Mouse (Mus musculus) CH12.LX (cell line): ENCODE data around the gene Tshr. TPM values are rescaled to one million over a fixed set of nuclear protein-coding genes. Genes with fewer than 3 reads are reported as not detected.

ENCODE experiments used
- DNase-seq: peaks from one replicate; pipeline ENCODE4 v3.0.0-alpha.2; 2013; ENCODE audit errors: extremely low read depth
- H3K27ac ChIP-seq: 2 replicates; pipeline ENCODE4 v1.5.1; 2012; ENCODE audit warnings: low read depth, mild to moderate bottlenecking, control low read depth, moderate library complexity; ENCODE audit not compliant: insufficient read depth
- H3K27me3 ChIP-seq: replicated peaks from 2 replicates; pipeline ENCODE3; 2012; ENCODE audit warnings: inconsistent platforms
- H3K36me3 ChIP-seq, 2 experiments: replicated peaks in 1 of 2; 2 replicates each; pipeline versions ENCODE3 to v1.6.1; 2012; ENCODE audit warnings: inconsistent platforms in 1 of 2, low read length in 1 of 2, mild to moderate bottlenecking in 1 of 2, mixed read lengths in 1 of 2, moderate library complexity in 1 of 2; ENCODE audit not compliant: control insufficient read depth in 1 of 2, insufficient read depth in 1 of 2
- H3K4me1 ChIP-seq, 2 experiments: 2 replicates each; pipeline ENCODE4 v1.6.1; 2012; ENCODE audit warnings: inconsistent platforms in 1 of 2, moderate library complexity in 1 of 2; ENCODE audit not compliant: insufficient read depth in 2 of 2, control insufficient read depth in 1 of 2
- H3K4me2 ChIP-seq: 2 replicates; pipeline ENCODE4 v1.6.1; 2012; ENCODE audit warnings: low read depth, mild to moderate bottlenecking, control low read depth; ENCODE audit not compliant: poor library complexity, insufficient read depth, severe bottlenecking
- H3K4me3 ChIP-seq, 3 experiments: fragments of 150-350 bp in 1 of 3; sonication (generic) in 1 of 3; replicated peaks in 1 of 3; 2 replicates each; pipeline versions ENCODE3 to v1.5.1; 2011 to 2012; ENCODE audit warnings: low read depth in 2 of 3, low read length in 2 of 3, mild to moderate bottlenecking in 2 of 3, moderate library complexity in 2 of 3, control low read depth in 1 of 3, improper control_type of control experiment in 1 of 3, inconsistent platforms in 1 of 3, mixed read lengths in 1 of 3; ENCODE audit not compliant: poor library complexity in 1 of 3
- H3K79me2 ChIP-seq: replicated peaks from 2 replicates; pipeline ENCODE4 v1.6.1; 2012; ENCODE audit warnings: mild to moderate bottlenecking, moderate library complexity; ENCODE audit not compliant: control insufficient read depth, poor library complexity, insufficient read depth, severe bottlenecking; ENCODE audit errors: extremely low read depth
- H3K9ac ChIP-seq: 2 replicates; pipeline ENCODE4 v1.6.1; 2012; ENCODE audit warnings: low read depth, mild to moderate bottlenecking, control low read depth, moderate library complexity; ENCODE audit not compliant: insufficient read depth
- H3K9me3 ChIP-seq: replicated peaks from 2 replicates; pipeline ENCODE3; 2012; ENCODE audit warnings: low read length, inconsistent platforms, mixed read lengths
- BHLHE40 ChIP-seq: IDR thresholded peaks from 2 replicates; pipeline ENCODE4 v1.6.1; 2011; ENCODE audit warnings: mild to moderate bottlenecking, low read depth, low read length, improper control_type of control experiment
- CHD1 ChIP-seq: IDR thresholded peaks from 2 replicates; pipeline ENCODE4 v1.6.1; 2012; ENCODE audit warnings: low read depth, low read length, improper control_type of control experiment, inconsistent platforms
- CHD2 ChIP-seq: IDR thresholded peaks from 2 replicates; pipeline ENCODE4 v1.6.1; 2011; ENCODE audit warnings: low read length, improper control_type of control experiment
- CTCF ChIP-seq, 2 experiments: IDR thresholded peaks in 1 of 2; conservative IDR thresholded peaks in 1 of 2; 2 replicates each; pipeline ENCODE4 v1.5.1; 2011 to 2012; ENCODE audit warnings: low read depth in 2 of 2, low read length in 2 of 2, improper control_type of control experiment in 1 of 2, inconsistent platforms in 1 of 2, mild to moderate bottlenecking in 1 of 2, moderate library complexity in 1 of 2
- E2F4 ChIP-seq: IDR thresholded peaks from 2 replicates; pipeline ENCODE4 v1.6.1; 2011; ENCODE audit warnings: low read depth, low read length, improper control_type of control experiment; ENCODE audit not compliant: insufficient replicate concordance
- ELF1 ChIP-seq: IDR thresholded peaks from 2 replicates; pipeline ENCODE4 v1.6.1; 2014; ENCODE audit warnings: low read depth, mild to moderate bottlenecking, inconsistent platforms, low read length, improper control_type of control experiment
- EP300 ChIP-seq: IDR thresholded peaks from 2 replicates; pipeline ENCODE4 v1.6.1; 2011; ENCODE audit warnings: low read length, improper control_type of control experiment
- ETS1 ChIP-seq: conservative IDR thresholded peaks from 2 replicates; pipeline ENCODE4 v1.6.1; 2012; ENCODE audit warnings: low read depth, mild to moderate bottlenecking, inconsistent platforms, low read length, improper control_type of control experiment, moderate library complexity
- GABPA ChIP-seq: IDR thresholded peaks from 2 replicates; pipeline ENCODE4 v1.6.1; 2012; ENCODE audit warnings: low read depth, low read length, improper control_type of control experiment, inconsistent platforms; ENCODE audit not compliant: insufficient replicate concordance
- HCFC1 ChIP-seq: IDR thresholded peaks from 2 replicates; pipeline ENCODE4 v1.6.1; 2012; ENCODE audit warnings: low read depth, mild to moderate bottlenecking, inconsistent platforms, low read length, improper control_type of control experiment
- IRF4 ChIP-seq: IDR thresholded peaks from 2 replicates; pipeline ENCODE4 v1.6.1; 2014; ENCODE audit warnings: low read depth, mild to moderate bottlenecking, inconsistent platforms, low read length, improper control_type of control experiment
- JUN ChIP-seq: IDR thresholded peaks from 2 replicates; pipeline ENCODE4 v1.6.1; 2011; ENCODE audit warnings: low read depth, mild to moderate bottlenecking, low read length, improper control_type of control experiment, moderate library complexity; ENCODE audit not compliant: insufficient read depth
- JUND ChIP-seq: conservative IDR thresholded peaks from 2 replicates; pipeline ENCODE4 v1.6.1; 2011; ENCODE audit warnings: low read depth, low read length, improper control_type of control experiment
- KAT2A ChIP-seq: IDR thresholded peaks from 2 replicates; pipeline ENCODE4 v1.6.1; 2012; ENCODE audit warnings: low read length, improper control_type of control experiment, inconsistent platforms; ENCODE audit not compliant: insufficient replicate concordance
- MAFK ChIP-seq: IDR thresholded peaks from 2 replicates; pipeline ENCODE4 v1.6.1; 2011; ENCODE audit warnings: low read length, improper control_type of control experiment; ENCODE audit not compliant: insufficient replicate concordance
- MAX ChIP-seq: IDR thresholded peaks from 2 replicates; pipeline ENCODE4 v1.6.1; 2011; ENCODE audit warnings: low read length, improper control_type of control experiment
- MAZ ChIP-seq: IDR thresholded peaks from 2 replicates; pipeline ENCODE4 v1.6.1; 2012; ENCODE audit warnings: low read depth, mild to moderate bottlenecking, inconsistent platforms, low read length, improper control_type of control experiment, moderate library complexity
- MEF2A ChIP-seq: IDR thresholded peaks from 2 replicates; pipeline ENCODE4 v1.6.1; 2014; ENCODE audit warnings: low read depth, mild to moderate bottlenecking, inconsistent platforms, low read length, improper control_type of control experiment, borderline replicate concordance
- MXI1 ChIP-seq: IDR thresholded peaks from 2 replicates; pipeline ENCODE4 v1.6.1; 2011; ENCODE audit warnings: mild to moderate bottlenecking, low read depth, low read length, improper control_type of control experiment
- MYC ChIP-seq: IDR thresholded peaks from 2 replicates; pipeline ENCODE4 v1.6.1; 2011; ENCODE audit warnings: low read depth, mild to moderate bottlenecking, improper control_type of control experiment, low read length
- NELFE ChIP-seq: IDR thresholded peaks from 2 replicates; pipeline ENCODE4 v1.6.1; 2011; ENCODE audit warnings: low read depth, low read length, improper control_type of control experiment
- NRF1 ChIP-seq: IDR thresholded peaks from 2 replicates; pipeline ENCODE4 v1.6.1; 2014; ENCODE audit warnings: low read depth, mild to moderate bottlenecking, inconsistent platforms, low read length, improper control_type of control experiment, moderate library complexity
- PAX5 ChIP-seq: IDR thresholded peaks from 2 replicates; pipeline ENCODE4 v1.6.1; 2012; ENCODE audit warnings: low read length, inconsistent platforms, mixed read lengths
- POLR2A ChIP-seq: IDR thresholded peaks from 2 replicates; pipeline ENCODE4 v1.6.1; 2011; ENCODE audit warnings: low read depth, mild to moderate bottlenecking, improper control_type of control experiment, low read length
- POLR2AphosphoS2 ChIP-seq: IDR thresholded peaks from 2 replicates; pipeline ENCODE4 v1.6.1; 2011; ENCODE audit warnings: low read depth, low read length, improper control_type of control experiment
- RAD21 ChIP-seq: IDR thresholded peaks from 2 replicates; pipeline ENCODE4 v1.6.1; 2011; ENCODE audit warnings: low read depth, mild to moderate bottlenecking, low read length, improper control_type of control experiment, moderate library complexity
- RCOR1 ChIP-seq: conservative IDR thresholded peaks from 2 replicates; pipeline ENCODE4 v1.6.1; 2012; ENCODE audit warnings: low read depth, mild to moderate bottlenecking, inconsistent platforms, low read length, improper control_type of control experiment
- SIN3A ChIP-seq: IDR thresholded peaks from 2 replicates; pipeline ENCODE4 v1.6.1; 2012; ENCODE audit warnings: low read length, improper control_type of control experiment, inconsistent platforms
- SMC3 ChIP-seq: IDR thresholded peaks from 2 replicates; pipeline ENCODE4 v1.6.1; 2011; ENCODE audit warnings: low read depth, low read length, improper control_type of control experiment
- TBP ChIP-seq: conservative IDR thresholded peaks from 2 replicates; pipeline ENCODE4 v1.6.1; 2011; ENCODE audit warnings: low read depth, low read length, improper control_type of control experiment
- TCF12 ChIP-seq: IDR thresholded peaks from 2 replicates; pipeline ENCODE4 v1.6.1; 2014; ENCODE audit warnings: low read depth, mild to moderate bottlenecking, inconsistent platforms, low read length, improper control_type of control experiment
- UBTF ChIP-seq: IDR thresholded peaks from 2 replicates; pipeline ENCODE4 v1.6.1; 2012; ENCODE audit warnings: low read depth, mild to moderate bottlenecking, inconsistent platforms, low read length, improper control_type of control experiment, moderate library complexity
- USF1 ChIP-seq: IDR thresholded peaks from 2 replicates; pipeline ENCODE4 v1.6.1; 2014; ENCODE audit warnings: low read depth, mild to moderate bottlenecking, inconsistent platforms, low read length, improper control_type of control experiment
- USF2 ChIP-seq: conservative IDR thresholded peaks from 2 replicates; pipeline ENCODE4 v1.6.1; 2011; ENCODE audit warnings: low read depth, low read length, improper control_type of control experiment
- ZC3H11A ChIP-seq: IDR thresholded peaks from 2 replicates; pipeline ENCODE4 v1.6.1; 2012; ENCODE audit warnings: low read depth, mild to moderate bottlenecking, inconsistent platforms, low read length, improper control_type of control experiment
- ZKSCAN1 ChIP-seq: IDR thresholded peaks from 2 replicates; pipeline ENCODE4 v1.6.1; 2012; ENCODE audit warnings: low read depth, inconsistent platforms, low read length, improper control_type of control experiment, borderline replicate concordance
- ZMIZ1 ChIP-seq: IDR thresholded peaks from 2 replicates; pipeline ENCODE4 v1.6.1; 2012; ENCODE audit warnings: low read depth, mild to moderate bottlenecking, inconsistent platforms, low read length, improper control_type of control experiment
- ZNF384 ChIP-seq: IDR thresholded peaks from 2 replicates; pipeline ENCODE4 v1.6.1; 2012; ENCODE audit warnings: low read depth, low read length, improper control_type of control experiment, inconsistent platforms
- dilution Hi-C: fragments of 300-500 bp; cut with MboI; formaldehyde crosslinking; loops from 2 replicates; pipeline ENCODE4 v1.14.3; 2020; ENCODE audit warnings: low sequenced_read_pairs; ENCODE audit not compliant: extremely low pct_unique_long_range_greater_than_20kb, extremely low pct_ligation_motif_present
- in situ Hi-C: fragments of 300-500 bp; cut with MboI; formaldehyde crosslinking; loops from 3 replicates; pipeline ENCODE4 v1.14.3; 2019; ENCODE audit warnings: low sequenced_read_pairs, low pct_ligation_motif_present, low pct_unique_long_range_greater_than_20kb, mixed read lengths
- polyA plus RNA-seq: library from polyadenylated mRNA; unstranded; fragments of >175 nt; gene quantifications from 2 replicates; pipeline ENCODE4 v1.2.1, GENCODE M21; 2012; ENCODE audit warnings: low read depth; ENCODE audit not compliant: insufficient read length
- total RNA-seq, 2 experiments: library from RNA; depleted of rRNA; stranded (reverse); fragments of 300-350 nt in 1 of 2; fragments of >200 nt in 1 of 2; gene quantifications; 2 replicates each; pipeline ENCODE4 v1.2.3; 2012 to 2014

Gene Tshr
- total and polyA plus RNA-seq, 3 experiments = not detected

DNA sequence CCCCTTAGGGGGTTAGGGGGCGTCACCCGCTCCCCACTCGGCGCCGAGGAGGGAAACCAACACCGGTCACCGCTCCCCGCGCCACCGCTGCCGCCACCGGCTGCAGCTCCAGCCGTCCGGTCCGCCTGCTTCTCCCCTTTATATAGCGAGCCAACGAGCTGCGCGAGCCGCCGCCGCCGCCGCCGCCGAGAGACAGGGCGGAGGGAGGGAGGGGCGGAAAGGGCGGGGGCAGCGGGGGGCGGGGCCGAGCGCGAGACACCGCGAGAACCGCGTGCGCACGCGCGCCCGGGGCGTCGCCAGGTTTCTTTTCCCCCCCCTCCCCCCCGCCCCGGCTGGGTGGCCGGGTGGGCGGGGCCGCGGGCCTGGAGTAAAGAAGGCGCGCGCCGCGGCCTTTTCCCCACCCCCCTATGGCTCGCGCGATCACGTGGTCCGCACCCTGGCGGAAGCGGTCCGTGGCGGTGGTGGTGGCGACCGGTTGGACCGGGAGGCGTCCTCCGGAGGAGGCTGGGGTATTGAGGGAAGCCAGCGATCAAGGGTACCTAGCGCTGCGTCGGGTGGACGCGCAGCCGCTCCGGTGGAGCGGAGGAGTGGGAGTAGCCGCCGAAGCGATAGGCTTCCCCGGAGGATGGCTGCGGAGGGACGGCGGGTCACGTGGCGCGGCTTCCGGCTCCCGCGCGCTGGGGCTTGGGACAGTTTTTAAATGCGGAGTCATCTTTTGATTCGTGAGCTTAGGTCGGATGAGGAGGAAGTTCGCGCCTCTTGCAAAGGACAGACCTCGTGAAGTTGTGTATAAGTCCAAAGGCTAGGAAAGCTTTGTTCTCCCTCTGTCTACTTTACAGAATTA is 205.7 kb downstream of the Tshr start, which contains the start of gene Gtf2a1:
Gtf2a1 (minus strand) TSS at position 641 of the 844 bp plus-strand sequence.
- in situ Hi-C loops = no loop called here
- dilution Hi-C loops = no loop called here

DNA sequence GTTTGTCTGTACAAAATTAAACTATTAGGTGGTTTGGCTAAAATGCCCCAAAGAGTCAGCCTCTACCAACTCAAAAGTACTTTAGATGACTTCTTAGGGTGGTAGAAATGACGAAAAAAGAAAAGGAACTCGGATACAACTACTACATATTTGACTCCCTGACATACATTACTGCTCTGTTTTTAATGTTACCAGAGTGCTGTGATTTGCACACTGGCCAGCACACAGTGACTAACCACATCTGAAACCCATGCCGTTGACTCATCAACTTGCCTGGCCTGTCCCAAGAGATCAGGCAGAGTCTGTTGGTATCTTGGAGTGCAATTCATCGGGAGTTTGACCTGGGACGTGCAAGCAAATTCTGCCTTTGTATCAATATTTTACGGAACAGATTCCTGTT is 206.4 kb downstream of the Tshr start:
- peaks cover 3 to 24% of the 10 kb centered on the region in 2 experiments for H3K4me1 ChIP-seq
- DNase-seq = peak; percentile 80
- H3K9ac ChIP-seq = peak overlapping the region; percentile 96
- dilution Hi-C loops = no loop called here
- in situ Hi-C loops = no loop called here
- peak overlapping the region; percentile 64 to 83 (median 68) for H3K4me3 ChIP-seq
- H3K36me3 ChIP-seq = peaks cover 3 to 8% of the 10 kb centered on the region in 2 experiments
- peak overlapping the region; percentile 99 for H3K4me2 ChIP-seq
- H3K27me3 ChIP-seq = no peaks in the 10 kb centered on the region
- H3K79me2 ChIP-seq = peaks cover 24% of the 10 kb centered on the region
- peak overlapping the region; percentile 93 for H3K27ac ChIP-seq
- H3K9me3 ChIP-seq = peaks cover 6% of the 10 kb centered on the region
- TF ChIP-seq SIN3A (peak; percentile 40; the same call in 1 of the 2 replicates), UBTF (0 out of 2 replicates have a peak, but pooled peaks have one; percentile 5), MAFK (peak; percentile 6; the same call in 1 of the 2 replicates), POLR2AphosphoS2 (0 out of 2 replicates have a peak, but pooled peaks have one; percentile 41), PAX5 (no peak), ZMIZ1 (no peak), MYC (no peak), POLR2A (no peak; the same call in 1 of the 2 replicates), TBP (peak; percentile 67; the same call in 1 of the 2 replicates), ZNF384 (no peak; the same call in 1 of the 2 replicates), EP300 (peak; percentile 53; the same call in 1 of the 2 replicates), RCOR1 (no peak), GABPA (no peak), MAX (no peak), TCF12 (no peak)

More for the DNA sequence above, 205.7 kb downstream of the Tshr start, which contains the start of gene Gtf2a1:
- Histone ChIP-seq H3K36me3 (peaks cover 5 to 11% of the 10 kb centered on the region in 2 experiments), H3K4me2 (peak within 1 kb of the TSS; percentile 99), H3K27ac (peak within 1 kb of the TSS; percentile 99), H3K9ac (peak within 1 kb of the TSS; percentile 100), H3K4me3 (peak within 1 kb of the TSS; percentile 68 to 96 (median 69)), H3K4me1 (peaks cover 6 to 29% of the 10 kb centered on the region in 2 experiments), H3K9me3 (peaks cover 6% of the 10 kb centered on the region), H3K27me3 (no peaks in the 10 kb centered on the region), H3K79me2 (peaks cover 27% of the 10 kb centered on the region)
- peak; percentile 91 for DNase-seq
- no peak for TF ChIP-seq RAD21
- TF ChIP-seq GABPA = no peak
- peak; percentile 59 for TF ChIP-seq HCFC1
- no peak for TF ChIP-seq JUND
- peak; percentile 66; the same call in 1 of the 2 replicates for TF ChIP-seq UBTF
- TF ChIP-seq USF2 = peak; percentile 86
- peak; percentile 73 for TF ChIP-seq TCF12
- TF ChIP-seq MAX = peak; percentile 97
- no peak for TF ChIP-seq ZNF384
- peak; percentile 75 for TF ChIP-seq ELF1
- peak; percentile 91 for TF ChIP-seq BHLHE40
- TF ChIP-seq MYC = 0 out of 2 replicates have a peak, but pooled peaks have one; percentile 60
- peak; percentile 100 for TF ChIP-seq ZMIZ1
- no peak for TF ChIP-seq EP300
- peak; percentile 80 for TF ChIP-seq NRF1
- TF ChIP-seq NELFE = peak; percentile 100
- TF ChIP-seq POLR2A = peak; percentile 99
- peak; percentile 84; the same call in 1 of the 2 replicates for TF ChIP-seq MAZ
- TF ChIP-seq KAT2A = 0 out of 2 replicates have a peak, but pooled peaks have one; percentile 54
- 0 out of 2 replicates have a peak, but pooled peaks have one; percentile 62 for TF ChIP-seq MAFK
- TF ChIP-seq PAX5 = no peak
- peak; percentile 83 for TF ChIP-seq TBP
- no peak for TF ChIP-seq ZKSCAN1
- peak; percentile 90 for TF ChIP-seq MXI1
- peak; percentile 80; the same call in 1 of the 2 replicates for TF ChIP-seq SIN3A
- peak; percentile 63 for TF ChIP-seq MEF2A
- peak; percentile 74 for TF ChIP-seq CHD2
- TF ChIP-seq POLR2AphosphoS2 = peak; percentile 89; the same call in 1 of the 2 replicates
- 0 out of 2 replicates have a peak, but pooled peaks have one; percentile 23 for TF ChIP-seq ETS1
- TF ChIP-seq CHD1 = no peak
- TF ChIP-seq E2F4 = peak; percentile 90; the same call in 1 of the 2 replicates
- TF ChIP-seq RCOR1 = 0 out of 2 replicates have a peak, but pooled peaks have one; percentile 51
- TF ChIP-seq USF1 = peak; percentile 91
- TF ChIP-seq ZC3H11A = no peak
- no peak for TF ChIP-seq IRF4
- no peak for TF ChIP-seq CTCF (conservative IDR thresholded peaks at IDR 0.05 in 1 of 2, IDR thresholded peaks at IDR 0.05 in 1 of 2; ENCODE audit: low read depth in 2 of 2, low read length in 2 of 2)
- no peak for TF ChIP-seq SMC3
- no peak for TF ChIP-seq JUN
